Mouse (Mus musculus): ENCODE measurements around the gene Zfp853. TPM values are rescaled to one million over a fixed set of nuclear protein-coding genes. Genes with fewer than 3 reads are reported as not detected.

Gene Zfp853
- not detected in 2 replicates for total RNA-seq (2017)

- ATAC-seq (ENCODE audit: extremely low read depth, insufficient number of reproducible peaks, low FRiP score, poor library complexity, severe bottlenecking): no peak
These were observed at the start of gene Zfp853 for GRCm38 (mm10) chr5:143293404-143293803. Zfp853 (minus strand) TSS chr5:143293623.

GRCm38 (mm10) chr5:143339603-143340002 lies 46.2 kb upstream of the Zfp853 start:
- no peak for ATAC-seq (ENCODE audit: extremely low read depth, insufficient number of reproducible peaks, low FRiP score, poor library complexity, severe bottlenecking)

GRCm38 (mm10) chr5:143336559-143336958 lies 43.1 kb upstream of the Zfp853 start:
- no peak for ATAC-seq (ENCODE audit: extremely low read depth, insufficient number of reproducible peaks, low FRiP score, poor library complexity, severe bottlenecking)

- no peak for ATAC-seq (ENCODE audit: extremely low read depth, insufficient number of reproducible peaks, low FRiP score, poor library complexity, severe bottlenecking)
These were observed 41.7 kb upstream of the Zfp853 start for GRCm38 (mm10) chr5:143335089-143335460.

- ATAC-seq (ENCODE audit: extremely low read depth, insufficient number of reproducible peaks, low FRiP score, poor library complexity, severe bottlenecking): no peak
These were observed 41.1 kb upstream of the Zfp853 start for GRCm38 (mm10) chr5:143334418-143335088.

GRCm38 (mm10) chr5:143333872-143334271 lies 40.4 kb upstream of the Zfp853 start:
- ATAC-seq (ENCODE audit: extremely low read depth, insufficient number of reproducible peaks, low FRiP score, poor library complexity, severe bottlenecking): peak; percentile 64

- ATAC-seq (ENCODE audit: extremely low read depth, insufficient number of reproducible peaks, low FRiP score, poor library complexity, severe bottlenecking): peak; percentile 78
These were observed 35.5 kb upstream of the Zfp853 start, which contains the start of gene Zdhhc4 for GRCm38 (mm10) chr5:143328690-143329495. Zdhhc4 (minus strand) TSS chr5:143329256.

GRCm38 (mm10) chr5:143317288-143317610 lies 23.8 kb upstream of the Zfp853 start:
- ATAC-seq (ENCODE audit: extremely low read depth, insufficient number of reproducible peaks, low FRiP score, poor library complexity, severe bottlenecking): no peak

- no peak for ATAC-seq (ENCODE audit: extremely low read depth, insufficient number of reproducible peaks, low FRiP score, poor library complexity, severe bottlenecking)
These were observed 23.3 kb upstream of the Zfp853 start for GRCm38 (mm10) chr5:143316605-143317287.

GRCm38 (mm10) chr5:143315514-143315888 lies 22.1 kb upstream of the Zfp853 start:
- ATAC-seq (ENCODE audit: extremely low read depth, insufficient number of reproducible peaks, low FRiP score, poor library complexity, severe bottlenecking): no peak

GRCm38 (mm10) chr5:143314730-143315513 lies 21.5 kb upstream of the Zfp853 start, which contains the start of gene E130309D02Rik:
E130309D02Rik (minus strand) TSS chr5:143315360.
- peak; percentile 63 for ATAC-seq (ENCODE audit: extremely low read depth, insufficient number of reproducible peaks, low FRiP score, poor library complexity, severe bottlenecking)

- ATAC-seq (ENCODE audit: extremely low read depth, insufficient number of reproducible peaks, low FRiP score, poor library complexity, severe bottlenecking): no peak
These were observed 20.8 kb upstream of the Zfp853 start for GRCm38 (mm10) chr5:143314183-143314729.

GRCm38 (mm10) chr5:143311886-143312285 lies 18.5 kb upstream of the Zfp853 start:
- peak; percentile 57; the same call in 1 of the 2 replicates for ATAC-seq (ENCODE audit: extremely low read depth, insufficient number of reproducible peaks, low FRiP score, poor library complexity, severe bottlenecking)

GRCm38 (mm10) chr5:143309916-143310315 lies 16.5 kb upstream of the Zfp853 start:
- no peak for ATAC-seq (ENCODE audit: extremely low read depth, insufficient number of reproducible peaks, low FRiP score, poor library complexity, severe bottlenecking)

- ATAC-seq (ENCODE audit: extremely low read depth, insufficient number of reproducible peaks, low FRiP score, poor library complexity, severe bottlenecking): no peak
These were observed 15.4 kb upstream of the Zfp853 start for GRCm38 (mm10) chr5:143308825-143309224.

- ATAC-seq (ENCODE audit: extremely low read depth, insufficient number of reproducible peaks, low FRiP score, poor library complexity, severe bottlenecking): no peak
These were observed 10.8 kb upstream of the Zfp853 start for GRCm38 (mm10) chr5:143304251-143304650.

- ATAC-seq (ENCODE audit: extremely low read depth, insufficient number of reproducible peaks, low FRiP score, poor library complexity, severe bottlenecking): no peak
These were observed 7.9 kb upstream of the Zfp853 start for GRCm38 (mm10) chr5:143301296-143301695.

GRCm38 (mm10) chr5:143299686-143300085 lies 6.3 kb upstream of the Zfp853 start:
- no peak for ATAC-seq (ENCODE audit: extremely low read depth, insufficient number of reproducible peaks, low FRiP score, poor library complexity, severe bottlenecking)

GRCm38 (mm10) chr5:143298391-143298790 lies 5.0 kb upstream of the Zfp853 start:
- no peak for ATAC-seq (ENCODE audit: extremely low read depth, insufficient number of reproducible peaks, low FRiP score, poor library complexity, severe bottlenecking)
